Mouse (Mus musculus) common myeloid progenitor, adult 5-6 weeks (primary cell): ENCODE results near the gene Nrcam. TPM values are rescaled to one million over a fixed set of nuclear protein-coding genes. Genes with fewer than 3 reads are reported as not detected.
A peak's percentile ranks its signal among the peaks of the same experiment; 100 is the strongest.

ENCODE experiments used
- ATAC-seq: replicated peaks from 2 replicates; pipeline ENCODE4 v1.8.0; 2016; ENCODE audit warnings: low read depth, mild to moderate bottlenecking, moderate TSS enrichment, inconsistent platforms; ENCODE audit not compliant: poor library complexity, severe bottlenecking
- total RNA-seq: library from RNA; stranded (forward); fragments of 200-1000, 187-1606 nt; gene quantifications from 2 replicates; pipeline ENCODE4 v1.2.3, GENCODE M21; 2017

Gene Nrcam
- total RNA-seq, 1 experiment from 2014 or later: 0.27 TPM

DNA sequence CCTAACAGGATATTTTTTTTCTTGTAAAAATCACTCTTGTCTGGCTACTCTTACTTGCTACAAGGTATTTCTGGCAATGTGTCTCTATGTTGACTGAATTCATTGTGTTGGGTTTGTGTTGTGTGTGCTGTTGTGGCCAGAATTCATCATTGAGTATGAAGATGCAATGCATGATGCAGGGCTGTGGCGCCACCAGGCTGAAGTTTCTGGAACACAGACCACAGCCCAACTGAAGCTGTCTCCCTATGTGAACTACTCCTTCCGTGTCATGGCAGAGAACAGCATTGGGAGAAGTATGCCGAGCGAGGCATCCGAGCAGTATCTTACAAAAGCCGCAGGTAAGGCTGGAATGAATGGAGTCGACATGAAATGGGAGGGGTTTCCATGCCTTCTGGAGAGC is 241.4 kb downstream of the Nrcam start:
- no peak for ATAC-seq

GRCm38 (mm10) chr12:44572664-44573063 is 244.0 kb downstream of the Nrcam start:
- ATAC-seq: peak; percentile 73; the same call in 1 of the 2 replicates

DNA sequence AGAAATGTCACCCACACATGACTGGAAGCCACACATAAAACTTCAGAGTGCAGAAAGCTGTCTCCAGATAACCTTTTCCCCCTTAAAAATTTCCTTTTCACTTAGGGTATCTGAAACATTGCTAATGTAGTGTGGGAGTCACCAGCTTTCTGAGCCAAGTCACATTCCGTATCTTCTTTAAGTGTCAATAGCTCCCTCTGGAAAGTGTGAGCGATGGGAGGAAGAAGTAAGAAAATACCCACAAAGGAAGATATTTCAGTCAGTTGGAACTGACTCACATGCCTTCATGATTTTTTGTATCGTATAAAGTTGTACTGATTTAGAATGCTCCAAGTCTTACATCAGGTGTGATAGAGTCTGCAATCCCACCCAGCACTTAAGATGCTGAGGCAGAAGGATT is 245.5 kb downstream of the Nrcam start:
- no peak for ATAC-seq

DNA sequence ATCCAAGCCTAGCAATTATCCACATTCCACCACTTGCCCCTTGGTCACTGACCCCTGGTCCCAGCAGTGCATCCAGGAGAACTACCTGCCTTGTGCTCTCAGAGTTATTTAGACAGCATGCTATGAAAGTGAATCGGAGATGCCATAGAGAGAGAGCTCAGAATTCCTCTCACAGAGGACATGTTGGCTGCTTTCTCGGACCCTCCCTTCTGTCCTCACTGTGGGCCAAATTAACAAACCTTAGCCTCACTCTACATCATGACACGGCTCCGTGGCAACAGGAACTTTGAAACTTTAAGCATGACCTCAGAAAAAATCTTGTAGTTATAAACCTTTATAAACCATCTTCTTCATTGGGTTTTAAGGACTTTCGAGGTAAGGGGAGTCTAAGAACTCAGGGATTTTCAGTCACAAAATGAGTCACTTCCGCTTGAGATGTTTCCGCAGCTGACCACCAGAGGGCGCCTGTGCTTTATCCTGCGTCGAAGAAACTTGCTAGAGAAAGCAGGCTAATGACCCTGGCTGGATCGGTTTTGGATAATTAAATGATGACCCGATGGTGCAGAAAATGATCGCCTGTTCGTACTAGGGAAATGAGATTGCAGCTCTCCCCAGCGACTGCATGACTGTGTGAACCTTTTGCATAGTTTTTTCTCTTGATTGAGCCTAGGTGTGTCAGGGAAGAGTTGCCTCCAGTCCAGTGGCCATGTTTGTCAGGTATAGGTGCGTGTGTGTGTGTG is 272.9 kb downstream of the Nrcam start:
- peak; percentile 92 for ATAC-seq

DNA sequence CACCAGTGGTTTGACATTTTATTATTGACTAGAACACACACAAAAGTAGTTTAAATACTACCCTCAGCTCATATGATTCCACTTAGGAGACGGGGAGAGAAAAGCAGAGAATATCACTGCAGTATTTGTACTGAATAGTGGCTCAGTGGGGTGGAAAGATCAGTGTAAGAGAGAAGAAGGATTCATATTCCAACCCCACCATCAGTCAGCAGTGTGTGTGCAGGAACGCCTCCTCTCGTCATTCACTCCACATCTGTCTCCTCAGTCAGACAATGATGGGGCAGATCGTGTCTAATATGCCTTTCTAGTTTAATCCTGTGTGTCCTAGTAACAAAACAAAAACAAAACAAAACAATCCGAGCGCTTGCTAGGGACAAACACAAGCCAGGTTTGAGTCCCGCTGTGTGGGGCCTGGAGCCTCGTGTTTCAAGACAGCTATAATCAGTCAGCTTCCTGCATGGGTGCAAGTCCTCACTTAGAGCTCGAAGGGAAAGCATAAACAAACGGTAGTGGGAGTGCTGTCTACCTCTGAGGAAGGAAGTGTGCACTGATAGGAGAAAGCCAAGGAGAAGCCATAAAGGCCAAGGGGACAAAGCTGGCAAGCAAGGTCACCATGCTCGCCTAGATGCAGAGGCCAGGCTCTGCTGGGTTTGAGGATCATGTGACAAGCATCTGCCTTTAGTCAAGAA is 273.7 kb downstream of the Nrcam start:
- ATAC-seq: no peak

- ATAC-seq: no peak
Observed at GRCm38 (mm10) chr12:44602958-44603331, 274.3 kb downstream of the Nrcam start.

- ATAC-seq: no peak
Observed at GRCm38 (mm10) chr12:44617001-44617421, 288.3 kb downstream of the Nrcam start.

DNA sequence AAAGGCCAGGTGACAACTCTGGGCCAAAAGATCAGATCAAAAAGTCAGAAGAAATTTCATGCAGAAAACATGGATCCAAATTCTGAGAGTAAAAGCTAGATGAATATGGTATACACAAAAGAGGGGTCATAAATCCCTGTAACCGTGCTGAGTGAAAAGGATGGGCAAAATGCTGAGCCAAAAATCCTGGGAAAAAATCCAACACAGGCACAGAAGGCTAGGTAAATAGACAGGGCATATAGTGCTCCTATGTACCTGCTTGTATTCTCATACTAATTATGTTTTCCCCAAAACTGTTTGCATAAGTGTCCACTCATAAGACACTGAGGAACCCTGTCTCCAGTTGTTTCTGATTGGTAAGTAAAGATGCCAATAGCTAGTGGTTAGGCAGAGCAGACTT is 288.8 kb downstream of the Nrcam start:
- no peak for ATAC-seq

DNA sequence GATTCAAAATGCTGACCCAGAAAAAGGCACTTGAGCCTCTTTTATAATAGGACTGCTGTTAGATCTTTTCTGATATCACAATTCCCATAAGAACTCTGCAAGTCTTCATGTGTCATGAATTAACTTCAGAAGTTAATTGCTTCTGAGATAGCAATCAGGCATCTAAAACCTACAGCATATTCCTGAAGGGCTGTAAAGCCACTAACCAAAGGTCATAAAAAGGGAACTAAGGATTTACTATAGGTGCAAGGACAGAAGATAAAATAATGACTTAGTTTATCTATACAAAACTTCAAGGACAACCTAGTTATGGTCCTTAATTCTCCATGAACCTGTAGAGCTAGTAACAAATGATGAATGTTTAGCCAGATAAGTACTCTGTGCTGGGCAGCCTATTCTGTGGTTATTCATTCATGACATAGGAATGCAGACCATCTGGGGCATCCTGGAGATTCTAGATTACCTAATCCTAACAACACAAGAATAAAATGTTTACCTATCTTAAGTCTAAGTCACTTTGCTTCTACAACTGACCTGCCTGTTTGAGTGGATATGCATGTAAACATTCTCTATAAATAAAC is 310.7 kb downstream of the Nrcam start:
- ATAC-seq: no peak

DNA sequence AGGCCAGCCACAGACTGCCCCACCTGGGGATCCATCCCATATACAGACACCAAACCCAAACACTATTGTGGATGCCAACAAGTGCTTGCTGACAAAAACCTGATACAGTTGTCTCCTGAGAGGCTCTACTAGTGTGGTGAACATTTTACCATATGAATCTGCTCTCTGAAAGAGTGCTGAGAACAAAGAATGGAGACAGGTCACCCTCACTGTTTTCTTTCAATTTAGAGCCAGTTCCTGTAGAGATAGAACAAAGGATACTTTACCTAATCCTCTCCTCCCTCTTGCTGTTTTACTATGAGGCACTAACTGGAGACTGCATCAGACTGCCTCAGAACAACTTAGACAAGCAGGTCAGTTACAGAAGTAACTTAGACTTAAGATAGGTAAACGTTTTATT is 311.9 kb downstream of the Nrcam start:
- ATAC-seq: no peak

Other genes with a start within 250 kb of the Nrcam start
- gene Dnajb9, start 118.6 kb upstream of the Nrcam start, total RNA-seq: 55.1 and 55.9 TPM in 2 replicates
- gene Pnpla8, start 107.5 kb upstream of the Nrcam start, total RNA-seq: 45.4 and 48.2 TPM in 2 replicates